Mouse (Mus musculus): ENCODE results near the gene Adprhl1. TPM values are rescaled to one million over a fixed set of nuclear protein-coding genes. Genes with fewer than 3 reads are reported as not detected.

Adprhl1 gene
- polyA plus RNA-seq, 2 experiments: not detected

- ATAC-seq (ENCODE audit: insufficient read depth) (no peak), DNase-seq (ENCODE audit: low read depth in 3 of 3, low spot score in 3 of 3) (no peak)
- TF ChIP-seq EP300 (IDR thresholded peaks at IDR 0.05; ENCODE audit: low read depth) (no peak), CTCF (IDR thresholded peaks at IDR 0.05; ENCODE audit: low read depth) (no peak)
- Histone ChIP-seq H3K9ac (replicated peaks) (no peak overlapping the region), H3K27me3 (ENCODE audit: control insufficient read depth, insufficient read depth, low read length) (no peaks in the 10 kb centered on the region), H3K4me1 (replicated peaks; ENCODE audit: control insufficient read depth in 2 of 2, insufficient read depth in 2 of 2, low read length in 1 of 2) (no peaks in the 10 kb centered on the region), H3K27ac (no peak overlapping the region), H3K4me3 (ENCODE audit: insufficient read depth in 1 of 2, low read depth in 2 of 2, low read length in 2 of 2) (no peak overlapping the region), H3K4me2 (ENCODE audit: low read depth) (no peak overlapping the region), H3K9me3 (ENCODE audit: control insufficient read depth, low read length) (no peaks in the 10 kb centered on the region), H3K36me3 (replicated peaks; ENCODE audit: control insufficient read depth, insufficient read depth, low read depth) (no peaks in the 10 kb centered on the region)
- 70% methylated on average over 13 of the region's 13 CpGs for WGBS (ENCODE audit: insufficient replicate concordance)
Observed at GRCm38 (mm10) chr8:13234803-13235202, 19.2 kb downstream of the Adprhl1 start.

DNA sequence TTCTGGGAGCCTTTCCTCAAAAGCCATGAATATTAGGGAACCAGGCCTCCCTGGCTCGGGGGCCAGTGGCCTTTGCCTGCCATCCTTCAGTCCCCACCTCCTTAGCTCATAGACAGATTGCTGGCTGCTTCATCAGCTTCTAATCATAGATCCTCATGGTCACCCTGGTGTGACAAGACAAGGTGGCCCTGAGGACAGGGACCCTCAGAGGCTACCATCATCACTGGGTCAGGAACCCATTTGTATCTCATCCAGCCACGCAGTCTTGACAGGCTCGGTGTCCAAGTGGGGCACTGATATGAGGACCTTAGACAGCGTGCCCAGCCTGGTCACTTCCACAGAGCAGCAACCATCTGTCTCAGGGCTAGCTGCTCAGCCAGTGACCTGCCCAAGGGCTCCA is 23.5 kb downstream of the Adprhl1 start:
- Histone ChIP-seq H3K9ac (replicated peaks) (no peak overlapping the region), H3K4me1 (replicated peaks; ENCODE audit: control insufficient read depth in 2 of 2, insufficient read depth in 2 of 2, low read length in 1 of 2) (peaks cover 0 to 3% of the 10 kb centered on the region in 2 experiments; a peak in 1 of 4 replicates), H3K4me2 (ENCODE audit: low read depth) (no peak overlapping the region), H3K4me3 (ENCODE audit: insufficient read depth in 1 of 2, low read depth in 2 of 2, low read length in 2 of 2) (no peak overlapping the region), H3K27ac (no peak overlapping the region), H3K36me3 (replicated peaks; ENCODE audit: control insufficient read depth, insufficient read depth, low read depth) (no peaks in the 10 kb centered on the region), H3K27me3 (ENCODE audit: control insufficient read depth, insufficient read depth, low read length) (no peaks in the 10 kb centered on the region), H3K9me3 (ENCODE audit: control insufficient read depth, low read length) (no peaks in the 10 kb centered on the region)
- WGBS (ENCODE audit: insufficient replicate concordance): 71% methylated on average over 4 of the region's 4 CpGs
- no peak for ATAC-seq (ENCODE audit: insufficient read depth)
- DNase-seq (ENCODE audit: low read depth in 3 of 3, low spot score in 3 of 3): no peak
- no peak for TF ChIP-seq EP300 (IDR thresholded peaks at IDR 0.05; ENCODE audit: low read depth)
- no peak for TF ChIP-seq CTCF (IDR thresholded peaks at IDR 0.05; ENCODE audit: low read depth)

- no peak overlapping the region for H3K4me2 ChIP-seq (ENCODE audit: low read depth)
- no peak overlapping the region for H3K4me3 ChIP-seq (ENCODE audit: insufficient read depth in 1 of 2, low read depth in 2 of 2, low read length in 2 of 2)
- no peaks in the 10 kb centered on the region for H3K9me3 ChIP-seq (ENCODE audit: control insufficient read depth, low read length)
- no peaks in the 10 kb centered on the region for H3K27me3 ChIP-seq (ENCODE audit: control insufficient read depth, insufficient read depth, low read length)
- no peaks in the 10 kb centered on the region for H3K36me3 ChIP-seq (replicated peaks; ENCODE audit: control insufficient read depth, insufficient read depth, low read depth)
- TF ChIP-seq CTCF (IDR thresholded peaks at IDR 0.05; ENCODE audit: low read depth) (no peak), EP300 (IDR thresholded peaks at IDR 0.05; ENCODE audit: low read depth) (no peak)
- ATAC-seq (ENCODE audit: insufficient read depth): no peak
- no peak overlapping the region for H3K9ac ChIP-seq (replicated peaks)
- no peak overlapping the region for H3K27ac ChIP-seq
- DNase-seq (ENCODE audit: low read depth in 3 of 3, low spot score in 3 of 3): no peak
- peaks cover 0 to 3% of the 10 kb centered on the region in 2 experiments; a peak in 1 of 4 replicates for H3K4me1 ChIP-seq (replicated peaks; ENCODE audit: control insufficient read depth in 2 of 2, insufficient read depth in 2 of 2, low read length in 1 of 2)
- WGBS (ENCODE audit: insufficient replicate concordance): 62% methylated on average over 12 of the region's 12 CpGs
Observed at GRCm38 (mm10) chr8:13229802-13230201, 24.2 kb downstream of the Adprhl1 start.

- Histone ChIP-seq H3K4me3 (ENCODE audit: insufficient read depth in 1 of 2, low read depth in 2 of 2, low read length in 2 of 2) (no peak overlapping the region), H3K27me3 (ENCODE audit: control insufficient read depth, insufficient read depth, low read length) (no peaks in the 10 kb centered on the region), H3K27ac (no peak overlapping the region), H3K4me1 (replicated peaks; ENCODE audit: control insufficient read depth in 2 of 2, insufficient read depth in 2 of 2, low read length in 1 of 2) (peaks cover 0 to 3% of the 10 kb centered on the region in 2 experiments; a peak in 1 of 4 replicates), H3K36me3 (replicated peaks; ENCODE audit: control insufficient read depth, insufficient read depth, low read depth) (no peaks in the 10 kb centered on the region), H3K9me3 (ENCODE audit: control insufficient read depth, low read length) (no peaks in the 10 kb centered on the region), H3K9ac (replicated peaks) (no peak overlapping the region), H3K4me2 (ENCODE audit: low read depth) (no peak overlapping the region)
- WGBS (ENCODE audit: insufficient replicate concordance): 45% methylated on average over 9 of the region's 9 CpGs
- TF ChIP-seq EP300 (IDR thresholded peaks at IDR 0.05; ENCODE audit: low read depth) (no peak), CTCF (IDR thresholded peaks at IDR 0.05; ENCODE audit: low read depth) (no peak)
- DNase-seq (ENCODE audit: low read depth in 3 of 3, low spot score in 3 of 3) (no peak), ATAC-seq (ENCODE audit: insufficient read depth) (no peak)
Observed at GRCm38 (mm10) chr8:13228923-13229610, 24.9 kb downstream of the Adprhl1 start.

GRCm38 (mm10) chr8:13227184-13227583 is 26.8 kb downstream of the Adprhl1 start:
- Histone ChIP-seq H3K4me2 (ENCODE audit: low read depth) (no peak overlapping the region), H3K36me3 (replicated peaks; ENCODE audit: control insufficient read depth, insufficient read depth, low read depth) (no peaks in the 10 kb centered on the region), H3K9me3 (ENCODE audit: control insufficient read depth, low read length) (no peaks in the 10 kb centered on the region), H3K4me3 (ENCODE audit: insufficient read depth in 1 of 2, low read depth in 2 of 2, low read length in 2 of 2) (no peak overlapping the region), H3K27me3 (ENCODE audit: control insufficient read depth, insufficient read depth, low read length) (no peaks in the 10 kb centered on the region), H3K9ac (replicated peaks) (no peak overlapping the region), H3K4me1 (replicated peaks; ENCODE audit: control insufficient read depth in 2 of 2, insufficient read depth in 2 of 2, low read length in 1 of 2) (peaks cover 0 to 3% of the 10 kb centered on the region in 2 experiments; a peak in 1 of 4 replicates), H3K27ac (no peak overlapping the region)
- WGBS (ENCODE audit: insufficient replicate concordance): 26% methylated on average over 3 of the region's 3 CpGs
- TF ChIP-seq EP300 (IDR thresholded peaks at IDR 0.05; ENCODE audit: low read depth) (no peak), CTCF (IDR thresholded peaks at IDR 0.05; ENCODE audit: low read depth) (no peak)
- ATAC-seq (ENCODE audit: insufficient read depth): no peak
- no peak for DNase-seq (ENCODE audit: low read depth in 3 of 3, low spot score in 3 of 3)

Measured in liver, embryonic 14.5 days (tissue).